Mouse (Mus musculus) lung, postnatal 0 days (tissue): ENCODE measurements around the gene 4930432K21Rik.
A peak's percentile ranks its signal among the peaks of the same experiment; 100 is the strongest.

Experiments
- CTCF ChIP-seq: IDR thresholded peaks from 2 replicates; pipeline ENCODE4 v1.5.1; 2016; ENCODE audit warnings: antibody characterized with exemption, mild to moderate bottlenecking
- EP300 ChIP-seq: IDR thresholded peaks from 2 replicates; pipeline ENCODE4 v1.6.1; 2016; ENCODE audit warnings: antibody characterized with exemption, mild to moderate bottlenecking, control low read depth

DNA sequence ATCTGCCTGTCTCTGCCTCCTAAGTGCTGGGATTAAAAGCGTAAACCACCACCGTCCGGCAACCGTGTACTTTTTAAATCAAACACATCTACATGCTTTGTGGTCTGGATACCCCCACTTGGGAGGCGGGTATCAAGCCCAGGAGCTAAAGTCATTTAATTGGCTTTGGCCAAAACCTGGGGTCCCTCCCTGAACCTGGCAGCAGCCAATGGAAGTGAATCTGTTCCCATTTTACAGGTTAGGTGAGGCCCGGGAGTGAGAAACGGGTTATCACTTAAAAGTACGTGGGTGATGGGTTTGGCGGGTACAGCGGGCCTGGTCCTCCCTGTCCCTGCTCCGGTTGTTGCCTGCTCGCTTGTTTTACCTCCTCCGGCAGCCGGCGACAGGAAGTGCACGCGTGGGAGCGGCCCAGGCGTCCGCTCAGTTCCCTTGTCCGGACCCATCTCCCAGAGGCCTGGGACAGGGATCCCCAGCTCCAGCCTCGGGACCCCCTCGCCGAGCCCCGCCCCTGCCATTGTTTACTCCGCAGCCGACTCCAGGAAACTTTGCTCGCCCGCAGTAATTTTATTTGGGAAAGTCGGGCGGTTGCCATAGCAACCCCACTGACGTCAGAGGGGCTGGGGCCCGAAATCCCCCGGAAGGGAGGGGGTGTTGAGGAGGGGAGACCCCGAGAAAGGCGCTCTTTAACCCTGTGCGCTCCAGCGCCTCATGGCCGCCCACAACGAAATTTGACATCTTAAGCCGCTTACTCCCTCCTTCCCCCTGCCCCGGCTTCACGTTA, 49.5 kb downstream of the 4930432K21Rik start:
- TF ChIP-seq EP300 (peak; percentile 95), CTCF (no peak)
